Mouse (Mus musculus) liver, embryonic 12.5 days (tissue): Measurements from ENCODE around the gene H2afj. TPM values are rescaled to one million over a fixed set of nuclear protein-coding genes. Genes with fewer than 3 reads are reported as not detected.

Experiments used
- ATAC-seq: fragments of 200-750 bp; cut with Nextera tagmentation; 2 replicates; pipeline ENCODE4 v1.8.0; 2017; ENCODE audit warnings: moderate number of reproducible peaks, mild to moderate bottlenecking, moderate library complexity
- H3K27ac ChIP-seq: fragments of 300-500 bp; sonication (generic); 2 replicates; pipeline ENCODE4 v1.5.1; 2016; ENCODE audit warnings: mild to moderate bottlenecking
- H3K27me3 ChIP-seq: fragments of 300-500 bp; sonication (generic); replicated peaks from 2 replicates; pipeline ENCODE4 v1.6.1; 2016; ENCODE audit warnings: mild to moderate bottlenecking, moderate library complexity
- H3K36me3 ChIP-seq: fragments of 300-500 bp; sonication (generic); 2 replicates; pipeline ENCODE4 v1.6.1; 2016; ENCODE audit warnings: mild to moderate bottlenecking, moderate library complexity
- H3K4me1 ChIP-seq: fragments of 300-500 bp; sonication (generic); 2 replicates; pipeline ENCODE4 v1.6.1; 2016
- H3K4me2 ChIP-seq: fragments of 300-500 bp; sonication (generic); 2 replicates; pipeline ENCODE4 v1.6.1; 2016; ENCODE audit warnings: mild to moderate bottlenecking, moderate library complexity
- H3K4me3 ChIP-seq: fragments of 300-500 bp; sonication (generic); 2 replicates; pipeline ENCODE4 v1.5.1; 2016; ENCODE audit warnings: mild to moderate bottlenecking, moderate library complexity
- H3K9ac ChIP-seq: fragments of 300-500 bp; sonication (generic); 2 replicates; pipeline ENCODE4 v1.6.1; 2016; ENCODE audit warnings: mild to moderate bottlenecking, moderate library complexity
- H3K9me3 ChIP-seq: fragments of 300-500 bp; sonication (generic); replicated peaks from 2 replicates; pipeline ENCODE4 v1.6.1; 2016; ENCODE audit warnings: mild to moderate bottlenecking, moderate library complexity
- WGBS: fragments of 180-500 bp; shearing (Covaris S2); methylation state at CpG from one replicate; pipeline ENCODE4 v1.1.7; 2016; ENCODE audit not compliant: insufficient replicate concordance; 5-methylcytosine and 5-hydroxymethylcytosine counted together
- polyA plus RNA-seq: library from polyadenylated mRNA; unstranded; fragments of >200 nt; fragmentation: Nextera tagmentation; extraction: Ambion mirVana; gene quantifications from 2 replicates; pipeline ENCODE4 v1.2.1, GENCODE M21; 2016

The H2afj gene
- polyA plus RNA-seq, 1 experiment from 2014 or later, result 196 TPM

DNA sequence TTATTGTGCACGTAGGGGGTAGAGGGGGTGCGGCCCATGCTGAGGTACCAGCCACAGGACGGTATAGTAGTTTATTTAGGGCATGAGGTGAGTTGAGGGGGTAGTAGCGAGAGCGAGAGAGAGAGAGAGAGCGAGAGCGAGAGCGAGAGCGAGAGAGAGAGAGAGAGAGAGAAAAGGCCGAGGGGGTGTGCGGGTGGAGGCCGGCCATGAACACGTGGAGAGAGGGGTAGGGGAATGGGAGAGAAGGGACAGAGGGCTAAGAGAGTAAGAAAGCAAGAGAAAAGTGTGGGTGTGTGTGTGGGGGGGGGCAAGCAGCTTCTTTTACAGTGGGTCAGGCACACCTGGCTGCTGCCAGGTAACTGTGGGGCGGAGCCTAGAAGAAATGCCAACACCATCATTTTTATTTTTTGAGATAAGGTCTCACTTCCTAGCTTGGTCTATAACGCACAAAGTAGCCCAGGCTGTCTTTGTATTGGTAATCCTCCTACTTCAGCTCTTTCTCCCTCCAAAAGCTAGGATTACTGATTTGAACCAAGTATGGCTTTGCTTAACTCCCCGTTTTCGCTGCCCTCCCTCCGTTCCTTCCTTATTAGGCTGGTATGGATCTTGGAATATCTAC lies 540 bp upstream of the H2afj start:
- peaks cover 64% of the 10 kb centered on the region for H3K4me1 ChIP-seq
- peak overlapping the region; percentile 85 for H3K4me2 ChIP-seq
- H3K27me3 ChIP-seq, result no peaks in the 10 kb centered on the region
- H3K27ac ChIP-seq, result peak overlapping the region; percentile 100
- 29% methylated on average over 18 of the region's 18 CpGs for WGBS
- peak overlapping the region; percentile 72 for H3K9ac ChIP-seq
- peak overlapping the region; percentile 95 for H3K4me3 ChIP-seq
- no peaks in the 10 kb centered on the region for H3K9me3 ChIP-seq
- H3K36me3 ChIP-seq, result peaks cover 30% of the 10 kb centered on the region
- no peak for ATAC-seq

DNA sequence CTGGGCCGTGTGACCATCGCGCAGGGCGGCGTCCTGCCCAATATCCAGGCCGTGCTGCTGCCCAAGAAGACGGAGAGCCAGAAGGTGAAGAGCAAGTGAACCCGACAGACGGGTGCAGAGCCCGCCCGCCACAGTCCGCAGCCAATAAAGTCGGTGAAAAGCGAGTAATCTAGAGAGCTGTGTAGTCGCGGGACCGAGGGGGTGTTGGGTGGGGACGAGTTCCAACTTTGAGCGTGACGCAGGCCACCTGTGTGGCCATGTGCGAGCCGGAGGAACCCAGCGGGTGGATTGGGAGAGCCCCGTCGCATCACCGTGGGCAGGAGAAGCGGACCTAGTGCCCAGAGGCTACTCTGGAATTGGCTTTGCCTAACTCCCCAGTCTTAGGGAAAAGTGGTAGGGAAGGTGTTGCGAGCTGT lies 595 bp downstream of the H2afj start:
- Histone ChIP-seq H3K4me2 (peak overlapping the region; percentile 85), H3K4me1 (peaks cover 55% of the 10 kb centered on the region), H3K9me3 (no peaks in the 10 kb centered on the region), H3K9ac (peak overlapping the region; percentile 95), H3K27me3 (no peaks in the 10 kb centered on the region), H3K36me3 (peaks cover 41% of the 10 kb centered on the region), H3K27ac (peak overlapping the region; percentile 100), H3K4me3 (peak overlapping the region; percentile 95)
- WGBS, result under 1% methylated on average over 28 of the region's 28 CpGs
- peak; percentile 19 for ATAC-seq

DNA sequence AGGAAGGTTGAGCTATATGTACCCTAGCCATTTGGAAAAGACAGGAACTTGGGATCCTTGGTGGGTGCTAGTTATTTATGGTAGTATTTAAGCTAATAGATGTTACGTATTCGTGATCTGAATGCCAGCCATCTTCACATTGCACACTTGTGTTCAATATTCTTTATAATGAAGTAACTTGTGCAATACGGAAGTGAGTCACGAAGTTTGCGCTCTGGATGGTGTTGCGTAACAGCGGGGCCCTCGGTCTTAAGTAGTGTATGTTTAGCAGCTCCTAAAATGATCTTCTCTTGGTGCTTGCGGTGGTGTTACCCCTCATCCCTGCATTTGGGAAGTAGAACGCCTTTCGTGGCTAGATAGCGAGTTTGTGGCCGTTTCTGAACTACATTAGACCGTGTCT lies 1.0 kb downstream of the H2afj start:
- peak overlapping the region; percentile 95 for H3K4me3 ChIP-seq
- H3K9ac ChIP-seq, result peak overlapping the region; percentile 95
- H3K27me3 ChIP-seq, result no peaks in the 10 kb centered on the region
- H3K36me3 ChIP-seq, result peaks cover 46% of the 10 kb centered on the region
- peak overlapping the region; percentile 100 for H3K27ac ChIP-seq
- ATAC-seq, result no peak
- no peaks in the 10 kb centered on the region for H3K9me3 ChIP-seq
- WGBS, result 3% methylated on average over 14 of the region's 14 CpGs
- peak overlapping the region; percentile 85 for H3K4me2 ChIP-seq
- H3K4me1 ChIP-seq, result peaks cover 55% of the 10 kb centered on the region

DNA sequence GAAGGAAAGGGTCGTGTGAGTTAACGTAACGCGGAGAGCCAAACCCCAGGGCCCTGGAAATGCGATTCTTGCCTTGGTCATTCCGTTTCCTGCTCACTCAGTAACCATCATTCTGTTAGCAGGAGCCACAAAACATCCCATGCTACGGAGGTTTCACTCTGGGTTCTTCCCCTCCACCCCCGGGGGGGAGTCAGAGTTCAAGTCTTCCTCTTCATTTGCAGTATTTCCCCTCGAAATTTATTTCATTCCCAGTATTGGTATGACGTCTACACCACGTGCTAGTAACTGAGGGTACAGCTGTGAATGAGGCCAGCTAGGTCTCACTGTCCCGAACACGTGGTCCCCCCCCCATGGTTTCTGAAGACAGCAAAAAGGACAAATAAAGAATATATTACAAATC lies 1.6 kb downstream of the H2afj start:
- 34% methylated on average over 13 of the region's 13 CpGs for WGBS
- Histone ChIP-seq H3K4me3 (peak overlapping the region; percentile 95), H3K36me3 (peaks cover 52% of the 10 kb centered on the region), H3K4me2 (peak overlapping the region; percentile 85), H3K27me3 (no peaks in the 10 kb centered on the region), H3K9ac (peak overlapping the region; percentile 95), H3K27ac (0 out of 2 replicates have a peak overlapping the region, but pooled peaks have one; percentile 23), H3K4me1 (peaks cover 55% of the 10 kb centered on the region), H3K9me3 (no peaks in the 10 kb centered on the region)
- ATAC-seq, result no peak

DNA sequence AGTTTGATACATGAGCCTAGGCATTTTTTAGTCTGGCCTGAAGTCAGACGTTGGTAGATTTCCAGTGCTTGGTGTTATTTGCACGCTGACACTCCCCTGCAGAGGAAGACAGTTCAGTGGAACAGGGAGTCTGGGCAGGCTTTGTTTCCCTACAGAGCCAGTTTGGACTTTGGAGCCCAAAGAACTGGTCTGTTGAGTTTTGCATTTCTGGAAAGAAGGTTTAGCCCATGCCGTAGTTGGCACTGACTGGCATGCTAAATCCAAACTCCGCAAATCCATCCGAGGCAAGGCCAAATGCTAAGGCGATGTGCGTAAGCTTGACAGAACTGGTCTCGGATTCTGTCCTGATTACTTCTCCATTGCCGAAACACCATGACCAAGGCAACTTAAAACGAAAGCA lies 3.2 kb downstream of the H2afj start:
- Histone ChIP-seq H3K4me1 (peaks cover 40% of the 10 kb centered on the region), H3K4me2 (no peak overlapping the region), H3K27ac (peak overlapping the region; percentile 36; the same call in 1 of the 2 replicates), H3K27me3 (no peaks in the 10 kb centered on the region), H3K36me3 (peaks cover 66% of the 10 kb centered on the region), H3K9ac (no peak overlapping the region), H3K9me3 (no peaks in the 10 kb centered on the region), H3K4me3 (no peak overlapping the region)
- 79% methylated on average over 10 of the region's 10 CpGs for WGBS
- ATAC-seq, result no peak

DNA sequence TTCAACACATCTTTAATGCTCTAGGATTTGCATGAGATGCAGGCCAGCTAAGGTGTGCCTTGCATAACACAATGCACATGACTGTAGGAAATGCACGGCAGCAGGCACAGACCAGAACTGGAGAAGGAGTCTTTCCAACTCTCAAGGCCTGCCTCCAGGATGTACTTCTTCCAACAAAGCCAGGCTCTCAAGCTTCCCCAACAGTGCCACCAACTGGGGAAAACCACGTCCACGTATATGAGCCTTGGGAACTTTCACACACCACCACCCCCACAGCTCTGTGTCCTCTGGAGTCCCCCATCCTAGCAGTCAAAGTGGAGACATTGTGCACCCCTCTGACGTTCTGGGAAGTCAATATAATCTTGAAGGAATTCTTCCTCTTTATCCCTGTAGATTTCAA lies 5.1 kb downstream of the H2afj start:
- ATAC-seq, result no peak
- Histone ChIP-seq H3K4me3 (no peak overlapping the region), H3K9me3 (no peaks in the 10 kb centered on the region), H3K27ac (no peak overlapping the region), H3K4me2 (no peak overlapping the region), H3K27me3 (no peaks in the 10 kb centered on the region), H3K4me1 (peaks cover 24% of the 10 kb centered on the region), H3K9ac (no peak overlapping the region), H3K36me3 (peaks cover 85% of the 10 kb centered on the region)
- WGBS, result 39% methylated on average over 4 of the region's 4 CpGs

DNA sequence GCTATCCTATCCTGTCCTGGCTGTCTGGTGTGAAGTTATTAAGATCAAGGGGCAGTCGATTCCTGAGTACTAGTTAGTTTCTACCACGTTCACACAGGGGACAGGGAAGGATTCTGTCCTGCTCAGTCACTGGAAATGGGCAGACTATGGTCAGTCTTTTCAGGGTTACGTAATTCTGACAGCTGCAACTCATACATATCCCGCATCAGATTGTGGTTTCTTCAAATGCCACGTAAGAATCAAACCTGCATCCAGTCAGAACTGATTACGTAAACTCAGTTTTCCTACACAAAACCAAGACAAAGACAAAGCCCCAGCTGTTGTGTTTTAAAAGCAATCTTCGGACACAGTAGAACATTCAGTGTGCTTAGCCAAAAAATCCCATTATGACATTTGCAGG lies 7.3 kb downstream of the H2afj start:
- Histone ChIP-seq H3K4me1 (peaks cover 11% of the 10 kb centered on the region), H3K9me3 (no peaks in the 10 kb centered on the region), H3K36me3 (peaks cover 99% of the 10 kb centered on the region), H3K9ac (no peak overlapping the region), H3K27me3 (no peaks in the 10 kb centered on the region), H3K4me2 (no peak overlapping the region), H3K27ac (no peak overlapping the region), H3K4me3 (no peak overlapping the region)
- WGBS, result 87% methylated on average over 7 of the region's 7 CpGs
- no peak for ATAC-seq

DNA sequence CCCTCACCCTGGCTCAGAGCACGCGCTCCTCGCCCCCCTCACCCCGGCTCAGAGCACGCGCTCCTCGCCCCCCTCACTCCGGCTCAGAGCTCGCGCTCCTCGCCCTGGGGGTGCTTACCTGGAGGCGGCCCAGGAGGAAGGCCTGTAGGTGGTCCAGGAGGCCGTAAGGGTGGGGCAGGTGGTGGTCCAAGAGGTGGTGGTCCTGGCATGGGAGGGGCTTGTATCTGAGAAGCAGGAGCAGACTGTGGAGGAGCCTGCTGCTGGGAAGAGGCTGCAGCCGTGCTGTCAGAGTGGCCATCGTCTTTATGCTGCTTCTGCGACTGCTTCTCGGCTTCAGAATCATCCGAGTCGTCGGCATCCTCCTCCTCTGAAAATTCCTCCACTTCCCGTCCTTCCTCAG lies 8.8 kb downstream of the H2afj start:
- WGBS, result 91% methylated on average over 21 of the region's 21 CpGs
- no peak overlapping the region for H3K9ac ChIP-seq
- H3K9me3 ChIP-seq, result no peaks in the 10 kb centered on the region
- no peak overlapping the region for H3K4me3 ChIP-seq
- H3K4me2 ChIP-seq, result no peak overlapping the region
- no peaks in the 10 kb centered on the region for H3K4me1 ChIP-seq
- no peaks in the 10 kb centered on the region for H3K27me3 ChIP-seq
- no peak overlapping the region for H3K27ac ChIP-seq
- ATAC-seq, result no peak
- peaks cover 99% of the 10 kb centered on the region for H3K36me3 ChIP-seq

DNA sequence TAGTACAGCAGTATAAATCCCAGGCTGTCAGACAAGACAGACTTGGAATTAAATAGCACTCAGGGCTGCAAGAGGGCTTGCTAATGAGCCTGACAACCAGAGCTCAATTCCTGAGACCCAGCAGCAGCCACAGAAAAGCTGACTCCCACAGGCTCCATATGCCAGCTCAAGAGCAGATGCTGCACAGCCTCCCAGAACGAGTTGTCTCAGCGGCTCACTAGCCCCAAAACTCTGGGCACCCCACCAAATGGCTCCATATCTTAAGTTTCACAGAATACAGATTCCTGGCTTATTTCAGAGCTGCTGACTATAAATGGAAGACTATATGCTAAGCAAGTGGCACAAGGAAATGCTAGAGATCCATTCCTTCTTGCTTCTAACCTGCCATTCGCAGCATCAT lies 9.5 kb downstream of the H2afj start:
- no peak for ATAC-seq
- no peak overlapping the region for H3K4me3 ChIP-seq
- H3K4me2 ChIP-seq, result no peak overlapping the region
- no peak overlapping the region for H3K9ac ChIP-seq
- no peak overlapping the region for H3K27ac ChIP-seq
- no peaks in the 10 kb centered on the region for H3K4me1 ChIP-seq
- 89% methylated on average over 3 of the region's 3 CpGs for WGBS
- no peaks in the 10 kb centered on the region for H3K27me3 ChIP-seq
- H3K36me3 ChIP-seq, result peaks cover 99% of the 10 kb centered on the region
- no peaks in the 10 kb centered on the region for H3K9me3 ChIP-seq

DNA sequence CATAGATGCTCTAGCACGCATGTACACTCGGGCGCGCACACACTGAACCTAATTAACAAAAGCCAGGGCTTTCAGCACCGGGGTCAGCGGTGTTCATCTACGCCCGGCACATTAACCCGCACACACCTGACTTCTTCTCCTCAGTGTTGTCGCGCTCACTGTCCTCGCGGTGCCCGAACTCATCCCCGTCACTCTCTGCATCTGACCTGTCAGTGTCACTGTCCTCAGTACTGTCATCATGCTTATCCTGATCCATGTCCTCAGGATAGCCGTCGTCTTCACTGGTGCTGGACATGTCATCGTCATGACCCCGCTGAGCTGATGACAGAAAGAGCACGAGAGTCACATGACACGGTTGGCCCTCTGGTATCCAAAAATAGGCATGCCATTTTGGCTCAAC lies 12.3 kb downstream of the H2afj start:
- ATAC-seq, result peak; percentile 36; the same call in 1 of the 2 replicates
- H3K4me2 ChIP-seq, result no peak overlapping the region

DNA sequence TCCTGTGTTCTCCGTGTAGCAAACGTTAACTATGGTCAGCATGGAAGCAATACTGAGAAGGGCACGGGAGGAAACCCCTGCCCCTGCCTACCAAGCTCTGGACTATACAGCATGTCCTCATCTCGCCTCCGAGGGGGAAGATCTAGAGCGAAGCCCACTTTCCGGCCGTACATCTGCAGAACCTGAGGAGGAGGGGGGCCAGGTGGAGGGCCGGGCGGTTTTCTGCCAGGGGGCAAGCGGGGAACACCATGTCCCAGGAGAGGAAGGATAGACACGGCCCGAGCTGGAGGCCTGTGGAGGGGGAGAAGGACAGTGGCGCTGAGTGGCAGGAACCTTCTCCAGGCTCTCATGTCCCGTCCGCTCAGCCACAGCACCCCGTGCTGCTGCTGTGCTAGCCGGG lies 13.0 kb downstream of the H2afj start:
- Histone ChIP-seq H3K36me3 (peaks cover 94% of the 10 kb centered on the region), H3K9ac (no peak overlapping the region), H3K27me3 (no peaks in the 10 kb centered on the region), H3K4me2 (no peak overlapping the region), H3K9me3 (no peaks in the 10 kb centered on the region), H3K4me3 (no peak overlapping the region), H3K4me1 (no peaks in the 10 kb centered on the region), H3K27ac (no peak overlapping the region)
- 0 out of 2 replicates have a peak, but pooled peaks have one; percentile 28 for ATAC-seq
- 89% methylated on average over 18 of the region's 18 CpGs for WGBS

More for the DNA sequence above, 12.3 kb downstream of the H2afj start:
- Histone ChIP-seq H3K9ac (no peak overlapping the region), H3K4me1 (no peaks in the 10 kb centered on the region), H3K4me3 (no peak overlapping the region), H3K27me3 (no peaks in the 10 kb centered on the region), H3K9me3 (no peaks in the 10 kb centered on the region), H3K27ac (no peak overlapping the region), H3K36me3 (peaks cover 96% of the 10 kb centered on the region)
- 92% methylated on average over 21 of the region's 21 CpGs for WGBS

DNA sequence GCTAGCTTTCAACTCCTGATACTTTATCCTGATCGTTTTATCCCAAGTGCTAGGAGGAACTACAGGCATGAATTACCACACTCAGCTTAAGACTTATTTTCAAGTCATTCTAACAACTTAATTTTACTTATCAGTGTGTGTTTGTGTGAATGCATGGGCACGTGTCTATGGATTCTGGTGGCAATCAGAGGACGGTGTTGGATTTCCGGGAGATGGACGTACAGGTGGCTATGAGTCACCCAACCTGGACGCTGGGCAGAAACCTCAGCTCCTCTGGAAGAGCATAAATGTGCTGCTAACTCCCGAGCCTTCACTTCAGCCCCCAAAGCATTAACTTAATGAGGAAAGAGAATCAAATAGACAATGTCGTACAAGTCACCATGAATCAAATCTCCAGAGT lies 16.9 kb downstream of the H2afj start:
- H3K9ac ChIP-seq, result no peak overlapping the region
- H3K4me2 ChIP-seq, result no peak overlapping the region
- no peaks in the 10 kb centered on the region for H3K9me3 ChIP-seq
- no peak overlapping the region for H3K4me3 ChIP-seq
- no peak for ATAC-seq
- peaks cover 55% of the 10 kb centered on the region for H3K36me3 ChIP-seq
- peaks cover 16% of the 10 kb centered on the region for H3K4me1 ChIP-seq
- no peaks in the 10 kb centered on the region for H3K27me3 ChIP-seq
- WGBS, result 91% methylated on average over 8 of the region's 8 CpGs
- no peak overlapping the region for H3K27ac ChIP-seq

DNA sequence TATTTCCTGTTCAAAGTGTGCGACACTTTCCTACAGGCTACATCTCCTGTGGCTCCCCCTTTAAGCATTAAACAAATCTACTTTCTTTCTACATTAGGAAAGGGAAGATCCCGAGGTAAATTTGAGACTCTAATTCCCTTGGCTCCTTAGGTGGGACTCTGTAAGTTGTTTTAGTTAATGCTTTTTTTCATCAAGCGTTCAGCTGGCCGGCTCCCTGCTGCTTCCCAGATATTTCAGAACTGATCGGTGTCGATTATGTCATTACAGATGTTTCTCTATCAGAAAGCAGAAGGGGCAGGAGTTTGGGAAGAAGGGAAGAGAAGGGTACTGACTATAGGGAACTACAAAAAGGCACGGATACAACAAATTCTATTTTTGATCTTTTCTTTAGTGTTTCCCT lies 19.1 kb downstream of the H2afj start:
- peak overlapping the region; percentile 97 for H3K4me3 ChIP-seq
- H3K9me3 ChIP-seq, result no peaks in the 10 kb centered on the region
- H3K9ac ChIP-seq, result peak overlapping the region; percentile 98
- no peak for ATAC-seq
- peak overlapping the region; percentile 87 for H3K4me2 ChIP-seq
- peaks cover 34% of the 10 kb centered on the region for H3K36me3 ChIP-seq
- H3K27ac ChIP-seq, result peak overlapping the region; percentile 87
- peaks cover 16% of the 10 kb centered on the region for H3K4me1 ChIP-seq
- 0 out of 2 replicates have a peak, but pooled peaks cover 3% of the 10 kb centered on the region for H3K27me3 ChIP-seq
- WGBS, result 4% methylated on average over 7 of the region's 7 CpGs
